Mouse (Mus musculus): ENCODE results near the gene Hddc2.

The Hddc2 gene

GRCm38 (mm10) chr10:31312865-31313848 is at the start of gene Hddc2:
Hddc2 (plus strand) TSS chr10:31313383.
- CTCF ChIA-PET = interaction anchor here in 1 of 4 experiments (0.6 to 1.2 kb wide), 4 partner anchors 14 to 712 kb away, joined by 3 to 8 read pairs (median 4); partner anchors contain the start of gene Tpd52l1
- POLR2A ChIA-PET = interaction anchor here (0.6 to 1.8 kb wide), 58 partner anchors 8 to 1770 kb away, joined by 3 to 25 read pairs (median 4); partner anchors contain the start of genes Ncoa7 (in 2 of the 4), Rnf217 (in 2 of the 4), Hey2 (in 1 of the 4) and Tpd52l1 (in 1 of the 4)

GRCm38 (mm10) chr10:31272738-31273137 is 40.4 kb upstream of the Hddc2 start:
- CTCF ChIA-PET = interaction anchor here in 1 of 4 experiments (0.6 kb wide), 1 partner anchor 10 kb away, joined by 3 read pairs; no protein-coding TSS in a partner anchor
- POLR2A ChIA-PET = interaction anchor here in 1 of 4 experiments (0.7 kb wide), 1 partner anchor 41 kb away, joined by 4 read pairs; no protein-coding TSS in a partner anchor

GRCm38 (mm10) chr10:31273171-31273570 is 40.0 kb upstream of the Hddc2 start:
- POLR2A ChIA-PET = interaction anchor here in 1 of 4 experiments (0.7 kb wide), 1 partner anchor 40 kb away, joined by 4 read pairs; no protein-coding TSS in a partner anchor
- CTCF ChIA-PET = interaction anchor here in 1 of 4 experiments (0.6 kb wide), 1 partner anchor 10 kb away, joined by 3 read pairs; no protein-coding TSS in a partner anchor

- ChIA-PET POLR2A (no interaction called here), CTCF (no interaction called here)
These were observed 25.4 kb upstream of the Hddc2 start for GRCm38 (mm10) chr10:31287787-31288186.

- POLR2A ChIA-PET = no interaction called here
- CTCF ChIA-PET = interaction anchor here in 1 of 4 experiments (0.6 kb wide), 1 partner anchor 8 kb away, joined by 3 read pairs; no protein-coding TSS in a partner anchor
These were observed 24.3 kb upstream of the Hddc2 start for GRCm38 (mm10) chr10:31288697-31289390.

- POLR2A ChIA-PET = interaction anchor here in 1 of 4 experiments (1.7 kb wide), 1 partner anchor 17 kb away, joined by 4 read pairs; the partner anchor contains the start of gene Hddc2
- CTCF ChIA-PET = no interaction called here
These were observed 17.5 kb upstream of the Hddc2 start for GRCm38 (mm10) chr10:31295705-31296104.

- CTCF ChIA-PET = interaction anchor here in 2 of 4 experiments (0.7 kb wide), 2 partner anchors 8 to 16 kb away, joined by 3 read pairs; no protein-coding TSS in a partner anchor
- POLR2A ChIA-PET = interaction anchor here in 3 of 4 experiments (0.5 to 1.7 kb wide), 4 partner anchors 16 to 430 kb away, joined by 3 to 5 read pairs (median 4); partner anchors contain the start of gene Hddc2 (in 2 of the 3)
These were observed 16.7 kb upstream of the Hddc2 start for GRCm38 (mm10) chr10:31296458-31296857.

- CTCF ChIA-PET = interaction anchor here in 1 of 4 experiments (0.7 to 1.0 kb wide), 2 partner anchors 16 kb away, joined by 3 read pairs; partner anchors contain the start of gene Hddc2
- POLR2A ChIA-PET = interaction anchor here in 3 of 4 experiments (0.6 to 1.5 kb wide), 3 partner anchors 16 to 236 kb away, joined by 3 to 5 read pairs (median 3); partner anchors contain the start of gene Hddc2 (in 2 of the 3)
These were observed 16.1 kb upstream of the Hddc2 start for GRCm38 (mm10) chr10:31297106-31297505.

GRCm38 (mm10) chr10:31298263-31298662 is 14.9 kb upstream of the Hddc2 start:
- ChIA-PET POLR2A (interaction anchor here in 1 of 4 experiments (2.9 kb wide), 1 partner anchor 15 kb away, joined by 7 read pairs; the partner anchor contains the start of gene Hddc2), CTCF (no interaction called here)

GRCm38 (mm10) chr10:31298921-31299574 is 14.1 kb upstream of the Hddc2 start:
- CTCF ChIA-PET = interaction anchor here in 3 of 4 experiments (1.1 to 1.3 kb wide), 3 partner anchors 14 to 474 kb away, joined by 3 to 5 read pairs (median 4); partner anchors contain the start of gene Hddc2 (in 1 of the 3)

GRCm38 (mm10) chr10:31300292-31300691 is 12.9 kb upstream of the Hddc2 start:
- ChIA-PET CTCF (interaction anchor here in 1 of 4 experiments (1.3 kb wide), 1 partner anchor 475 kb away, joined by 4 read pairs; no protein-coding TSS in a partner anchor), POLR2A (interaction anchor here in 3 of 4 experiments (0.7 to 2.9 kb wide), 3 partner anchors 13 to 623 kb away, joined by 3 to 10 read pairs (median 7); partner anchors contain the start of gene Hddc2 (in 2 of the 3))

More at GRCm38 (mm10) chr10:31298921-31299574, 14.1 kb upstream of the Hddc2 start:
- POLR2A ChIA-PET = interaction anchor here in 2 of 4 experiments (2.5 to 2.9 kb wide), 2 partner anchors 14 kb away, joined by 7 to 10 read pairs; partner anchors contain the start of gene Hddc2 (in 2 of the 2)

GRCm38 (mm10) chr10:31303446-31303845 is 9.7 kb upstream of the Hddc2 start:
- ChIA-PET POLR2A (interaction anchor here in 2 of 4 experiments (1.2 to 2.3 kb wide), 2 partner anchors 9 to 10 kb away, joined by 7 to 12 read pairs; partner anchors contain the start of gene Hddc2 (in 2 of the 2)), CTCF (no interaction called here)

- POLR2A ChIA-PET = interaction anchor here in 2 of 4 experiments (0.6 to 0.7 kb wide), 2 partner anchors 20 to 1596 kb away, joined by 3 to 5 read pairs; no protein-coding TSS in a partner anchor
- CTCF ChIA-PET = no interaction called here
These were observed 6.1 kb upstream of the Hddc2 start for GRCm38 (mm10) chr10:31307024-31307598.

GRCm38 (mm10) chr10:31318491-31318890 is 5.3 kb downstream of the Hddc2 start:
- CTCF ChIA-PET = no interaction called here
- POLR2A ChIA-PET = no interaction called here

GRCm38 (mm10) chr10:31329436-31329835 is 16.3 kb downstream of the Hddc2 start:
- POLR2A ChIA-PET = interaction anchor here in 1 of 4 experiments (2.6 to 3.3 kb wide), 2 partner anchors 16 kb away, joined by 9 to 19 read pairs; partner anchors contain the start of gene Hddc2
- CTCF ChIA-PET = no interaction called here

GRCm38 (mm10) chr10:31330286-31330962 is 17.2 kb downstream of the Hddc2 start:
- ChIA-PET POLR2A (interaction anchor here in 2 of 4 experiments (1.9 to 2.6 kb wide), 2 partner anchors 17 kb away, joined by 8 to 9 read pairs; partner anchors contain the start of gene Hddc2 (in 2 of the 2)), CTCF (no interaction called here)

Measured in embryonic stem cell, embryonic (primary cell).